Mouse (Mus musculus): ENCODE measurements at regions not wholly inside any gene's neighbourhood (a gene's known extent, or its start where the extent isn't known, plus 50 kb on each side); places are given as distances from the start of the nearest gene placed in this dataset.

DNA sequence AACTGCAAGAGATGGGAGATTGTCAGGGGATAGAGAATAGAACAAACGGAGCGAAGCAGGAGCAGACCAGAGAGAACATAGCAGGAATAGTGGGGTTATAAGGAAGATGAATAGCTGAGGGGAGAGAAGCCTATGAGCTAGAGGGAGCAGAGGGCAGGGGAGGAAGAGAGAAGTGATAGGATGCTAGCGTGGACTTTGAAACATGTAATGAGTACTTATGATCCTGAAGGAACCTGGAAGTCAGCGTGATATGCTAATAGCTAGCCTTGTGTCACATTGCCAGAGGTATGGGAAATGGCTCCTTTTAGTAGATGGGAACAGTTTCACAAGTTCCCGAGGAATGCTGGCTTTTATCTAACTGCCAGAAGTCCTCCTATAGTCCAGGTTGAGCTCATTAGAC, 51.8 kb downstream of the Calml3 start:
- no peak for DNase-seq

DNA sequence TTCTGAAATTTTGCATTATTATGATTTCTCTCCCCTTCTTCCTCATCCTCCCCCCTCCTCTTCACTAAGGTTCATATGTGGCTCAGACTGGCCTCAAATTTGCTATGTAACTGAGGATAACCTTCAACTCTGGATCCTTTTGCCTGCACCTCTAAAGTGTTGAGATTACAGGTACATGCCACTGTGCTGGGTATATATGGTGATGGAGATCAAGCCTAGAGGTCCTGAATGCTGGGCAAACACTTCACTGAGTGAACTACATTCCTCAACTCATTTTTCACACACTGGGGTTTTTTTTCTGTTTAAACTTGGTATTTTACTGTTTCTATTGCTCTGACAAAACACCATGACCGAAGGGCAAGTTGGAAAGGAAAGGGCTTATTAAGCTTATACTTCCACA, 52.9 kb downstream of the Calml3 start:
- no peak for DNase-seq

DNA sequence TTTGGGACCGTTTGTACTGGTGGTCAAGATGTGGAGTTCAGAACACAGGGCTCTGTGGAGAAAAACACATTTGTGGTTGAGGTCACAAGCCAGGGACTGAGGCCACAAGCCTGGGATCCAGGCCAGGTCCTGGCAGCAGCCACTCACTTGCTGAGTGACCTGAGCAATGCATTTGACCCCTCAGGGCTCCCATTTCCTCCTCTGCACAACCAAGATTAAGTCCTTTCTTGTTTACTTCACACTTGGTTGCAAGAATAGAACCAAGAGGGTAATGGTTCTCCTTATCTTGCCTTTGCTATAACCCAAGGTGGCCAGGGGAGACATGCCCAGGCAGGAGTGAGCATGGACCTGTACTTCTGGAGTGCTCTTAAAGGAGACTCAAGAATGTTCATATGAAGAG, 53.4 kb downstream of the Calml3 start:
- no peak for DNase-seq

DNA sequence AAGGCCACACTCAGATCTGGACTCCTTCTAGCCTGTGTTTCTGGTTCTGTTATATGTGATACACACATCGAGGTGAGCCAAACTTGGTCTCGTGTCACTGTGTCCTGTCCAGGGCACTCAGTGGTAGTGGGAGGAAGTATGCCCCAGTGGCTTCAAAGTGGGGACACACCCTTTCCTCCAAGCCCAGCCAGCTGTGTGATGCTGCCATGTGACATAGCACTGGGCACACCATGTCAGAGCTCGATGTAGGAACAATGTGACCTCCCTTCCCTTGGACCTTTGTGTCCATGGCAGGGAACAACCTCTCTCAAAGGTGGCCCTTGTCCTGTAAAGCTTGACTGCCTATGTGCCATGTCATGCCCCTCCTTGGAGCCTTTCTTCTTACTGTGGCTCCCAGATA, 54.5 kb downstream of the Calml3 start:
- no peak for DNase-seq

DNA sequence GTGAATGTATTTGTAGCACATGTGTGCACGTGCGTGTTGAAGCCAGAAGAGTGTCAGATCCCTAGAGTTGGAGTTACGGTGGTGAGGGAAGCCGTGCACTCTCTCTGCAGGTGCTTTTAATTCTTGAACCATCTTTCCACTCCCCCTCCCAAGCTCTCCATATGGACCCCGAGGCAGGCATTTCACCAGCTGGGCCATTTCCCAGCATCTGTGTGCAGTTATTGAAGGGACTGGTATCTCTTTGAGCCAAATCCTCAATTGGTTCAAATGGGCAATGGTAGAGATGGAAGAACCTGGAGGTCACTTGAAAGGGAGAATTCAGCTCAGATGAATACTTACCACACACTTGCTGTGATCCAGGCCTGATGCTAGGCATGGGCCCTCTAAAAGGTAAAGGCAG, 55.3 kb downstream of the Calml3 start:
- no peak for DNase-seq

DNA sequence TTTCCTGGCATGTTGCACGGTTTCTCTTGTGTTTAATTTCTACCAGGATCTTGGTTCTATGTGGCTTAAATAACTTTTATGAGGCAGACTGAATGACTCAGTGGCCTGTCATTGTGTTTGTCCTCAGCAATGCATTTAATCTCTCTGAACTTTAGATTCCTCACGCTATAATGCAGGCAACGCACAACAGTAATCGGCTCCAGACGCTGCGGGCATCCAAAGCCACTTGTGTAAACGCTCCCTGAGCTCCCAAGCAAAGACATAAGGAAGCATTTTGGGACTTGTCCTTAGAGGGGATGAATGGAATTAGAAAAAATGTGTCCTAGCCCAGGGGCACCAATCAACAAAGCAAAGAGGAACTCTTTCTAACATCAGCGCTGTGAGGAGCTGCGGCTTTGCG, 57.6 kb downstream of the Calml3 start:
- no peak for DNase-seq

DNA sequence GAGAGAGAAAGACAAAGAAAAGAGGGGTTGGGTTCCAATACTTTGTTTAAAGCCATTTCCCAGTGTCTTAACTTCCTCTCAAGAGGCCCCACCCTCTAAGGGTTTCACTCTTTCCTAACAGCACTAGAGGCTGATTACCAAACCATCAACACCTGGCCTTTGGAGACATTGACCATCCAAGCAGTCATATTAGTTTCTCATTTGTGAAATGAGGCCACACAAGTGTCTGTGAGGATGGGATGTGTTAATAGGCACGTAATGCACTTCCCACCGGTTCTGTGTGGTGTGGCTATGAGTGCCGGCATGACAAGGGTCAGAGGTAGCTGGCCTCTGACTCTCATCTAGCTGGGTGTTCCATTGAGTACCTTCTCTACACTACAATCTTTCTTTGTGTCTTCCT, 59.2 kb downstream of the Calml3 start:
- no peak for DNase-seq

DNA sequence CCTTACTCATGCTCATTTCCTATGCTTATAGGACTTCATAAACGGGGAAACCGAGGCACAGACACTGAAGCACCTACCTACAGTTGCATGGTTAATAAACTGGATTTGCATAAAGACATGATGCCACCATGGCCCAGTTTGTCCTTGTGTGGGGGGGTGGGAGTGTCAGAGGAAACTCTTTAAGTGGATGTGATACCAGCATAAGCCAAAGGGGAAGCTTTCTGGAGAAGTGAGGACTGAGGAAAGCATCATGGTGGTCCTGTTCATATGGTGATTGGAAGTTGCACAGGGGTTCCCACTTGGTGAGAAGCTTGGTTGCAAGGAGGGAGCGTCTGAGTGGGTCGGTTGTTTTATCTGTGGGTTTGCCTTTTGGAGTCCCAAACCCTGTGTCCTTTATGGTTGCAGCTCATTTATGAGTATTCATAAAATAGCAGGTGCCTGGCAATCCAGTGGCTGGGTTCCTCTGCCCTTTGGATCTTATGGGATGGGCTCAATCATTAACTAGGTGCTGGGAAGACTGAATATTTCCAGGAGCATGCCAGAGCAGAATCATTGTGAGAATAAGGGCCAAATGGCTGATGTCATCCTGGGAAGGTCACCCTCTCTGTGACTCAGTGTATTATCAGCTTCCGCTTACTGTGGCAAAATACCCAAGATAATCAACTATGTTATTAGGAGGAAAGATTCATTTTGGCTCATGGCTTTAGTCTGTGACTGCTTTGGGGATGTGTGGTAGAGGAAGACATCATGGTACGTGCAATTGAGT, 60.2 kb downstream of the Calml3 start:
- no peak for DNase-seq

DNA sequence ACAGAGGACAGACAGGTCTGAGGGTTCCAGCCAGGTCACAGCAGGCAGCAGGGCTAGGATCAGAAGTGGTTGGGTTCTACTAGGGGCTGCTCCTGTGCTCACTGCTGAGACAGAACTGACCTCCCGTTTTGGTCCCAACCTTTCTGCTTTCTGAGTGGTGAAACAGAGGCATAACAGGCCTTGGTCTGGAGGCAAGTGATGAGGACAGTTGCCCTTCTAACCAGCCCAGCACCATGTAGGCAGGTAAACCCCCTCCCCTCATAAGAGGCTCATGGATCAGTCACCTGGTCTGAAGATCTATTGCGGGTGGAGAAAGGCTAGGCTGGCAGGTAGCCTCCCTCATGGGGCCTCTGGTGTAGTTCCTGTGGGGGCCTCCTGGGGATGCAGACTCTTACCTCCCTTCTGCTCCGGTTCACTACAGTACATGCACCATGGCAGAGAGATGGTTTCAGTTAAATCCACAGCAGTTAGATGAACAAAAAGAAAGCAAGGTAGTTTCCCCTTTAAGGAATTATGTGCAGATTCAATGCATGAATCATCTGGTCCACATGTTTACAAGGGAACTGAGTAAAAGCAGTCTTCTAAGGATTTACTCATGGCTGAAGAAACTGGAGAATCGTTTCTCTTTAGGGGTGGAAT, 61.2 kb downstream of the Calml3 start:
- peak; percentile 30 for DNase-seq

DNA sequence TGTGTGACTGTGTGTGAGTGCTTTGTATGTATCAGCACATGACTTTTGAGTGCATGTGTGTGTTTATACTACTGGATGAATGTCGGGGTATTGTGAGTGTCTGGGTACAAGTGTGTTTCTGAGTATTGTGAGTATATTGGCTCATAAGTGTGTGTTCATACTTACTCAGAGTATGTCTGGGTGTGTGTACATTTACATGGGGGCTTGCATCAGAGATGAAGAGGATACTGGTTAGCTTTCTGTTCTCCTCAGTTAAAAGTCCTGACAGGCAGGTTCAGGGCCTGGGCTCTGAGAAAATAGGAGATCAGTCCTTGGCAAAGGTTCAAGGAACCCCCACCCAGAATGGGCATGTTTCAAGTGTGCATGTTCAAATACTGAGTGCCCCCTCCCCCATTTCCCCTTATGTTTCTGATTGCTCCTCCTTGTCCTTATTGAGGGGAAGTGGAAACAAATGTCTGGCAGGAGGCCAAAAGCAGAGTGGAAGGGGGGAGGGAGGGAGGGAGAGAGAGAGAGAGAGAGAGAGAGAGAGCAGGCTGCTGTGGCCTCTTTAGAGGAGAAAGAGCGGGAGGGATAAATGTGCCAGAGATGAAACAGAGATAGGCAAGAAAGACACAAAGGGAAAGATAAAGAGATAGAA, 61.9 kb downstream of the Calml3 start:
- peak; percentile 94 for DNase-seq

DNA sequence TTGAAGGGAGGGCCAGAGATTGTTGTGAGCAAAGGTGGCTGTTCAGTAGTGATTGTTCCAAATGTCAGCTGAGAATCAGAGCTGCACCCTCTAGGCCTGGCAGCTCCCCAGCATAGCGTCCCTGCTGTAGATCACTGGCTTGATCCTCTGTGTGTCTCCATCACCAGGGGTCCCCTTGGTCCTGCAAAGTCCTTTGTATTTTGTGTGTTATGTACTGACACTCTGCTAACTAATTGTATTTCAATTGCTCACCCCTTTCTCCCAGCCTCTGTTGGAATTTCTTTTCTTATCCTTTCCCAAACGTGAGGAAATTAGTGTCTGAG, 73.5 kb downstream of the Calml3 start:
- DNase-seq: no peak

DNA sequence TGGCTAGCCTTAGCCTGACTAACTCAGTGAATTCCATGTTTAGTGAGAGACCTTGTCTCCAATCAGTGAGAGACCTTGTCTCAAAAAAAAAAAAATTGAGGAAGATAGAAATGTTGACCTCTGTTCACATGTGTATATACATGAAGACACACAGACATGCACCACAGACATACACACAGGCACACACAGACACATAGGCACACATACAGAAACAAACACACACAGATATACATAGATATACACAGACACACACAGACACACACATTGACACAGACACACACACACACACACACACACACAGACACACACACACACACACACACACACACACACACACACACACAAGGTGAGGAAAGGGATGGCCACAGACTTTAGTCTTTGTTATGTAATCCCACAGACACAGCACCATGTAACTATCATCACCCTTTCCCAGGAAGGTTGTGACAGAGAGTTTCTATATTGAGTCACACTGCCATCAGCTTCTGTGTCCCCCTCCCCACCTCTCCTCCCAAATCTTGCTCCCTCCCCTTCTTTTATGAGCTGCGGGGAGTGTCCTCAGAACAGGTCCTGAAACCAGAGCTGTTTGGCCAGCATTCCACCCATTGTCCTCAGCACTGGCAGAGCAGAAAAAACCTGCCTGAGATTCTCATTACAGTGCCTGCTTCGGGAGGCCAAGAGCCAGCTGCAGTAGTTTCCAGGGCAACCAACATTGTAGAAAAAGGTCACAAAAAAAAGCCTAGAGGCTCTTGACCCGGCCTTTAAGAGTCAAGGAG, 74.0 kb downstream of the Calml3 start:
- peak; percentile 74 for DNase-seq

DNA sequence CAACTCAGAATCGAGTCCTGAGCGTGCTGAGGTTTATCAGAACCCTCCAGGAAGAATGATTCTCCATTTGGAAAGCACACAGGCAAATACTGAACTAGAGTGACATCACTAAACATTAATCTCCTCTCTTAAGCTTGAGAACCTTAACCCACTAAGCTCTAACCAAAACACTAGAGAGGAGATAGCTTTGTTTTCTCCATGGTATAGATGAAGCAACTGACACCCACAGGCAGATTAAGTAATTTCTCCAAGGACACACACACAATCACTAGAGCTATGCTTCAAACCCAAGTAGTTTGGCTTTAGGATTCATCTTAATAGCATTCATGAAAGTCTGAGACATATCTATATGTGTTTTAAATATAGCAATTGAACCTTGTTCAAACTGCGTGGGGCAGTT, 75.2 kb downstream of the Calml3 start:
- no peak for DNase-seq

DNA sequence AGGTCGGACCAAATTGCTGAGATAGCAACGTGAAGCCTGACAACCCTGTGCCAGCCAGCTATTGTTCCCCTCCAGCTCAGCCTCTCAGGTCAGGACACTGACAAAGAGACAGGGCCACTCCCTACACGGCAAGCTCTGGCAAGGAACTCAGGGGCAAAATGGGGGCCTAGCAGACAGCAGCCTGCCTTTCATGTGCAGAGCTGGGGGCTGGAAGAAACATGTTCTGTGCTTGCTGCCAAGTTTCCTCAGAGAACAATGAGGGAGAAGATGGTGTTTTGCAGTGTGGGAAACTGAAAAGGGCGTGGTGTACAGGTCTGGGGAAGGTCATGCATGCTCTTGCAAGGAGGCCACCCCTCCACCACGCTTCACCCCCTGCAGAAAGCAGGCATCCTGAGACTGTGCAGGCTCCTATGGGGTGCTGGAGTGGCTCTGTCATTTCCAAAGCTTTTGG, 77.8 kb downstream of the Calml3 start:
- peak; percentile 19 for DNase-seq

DNA sequence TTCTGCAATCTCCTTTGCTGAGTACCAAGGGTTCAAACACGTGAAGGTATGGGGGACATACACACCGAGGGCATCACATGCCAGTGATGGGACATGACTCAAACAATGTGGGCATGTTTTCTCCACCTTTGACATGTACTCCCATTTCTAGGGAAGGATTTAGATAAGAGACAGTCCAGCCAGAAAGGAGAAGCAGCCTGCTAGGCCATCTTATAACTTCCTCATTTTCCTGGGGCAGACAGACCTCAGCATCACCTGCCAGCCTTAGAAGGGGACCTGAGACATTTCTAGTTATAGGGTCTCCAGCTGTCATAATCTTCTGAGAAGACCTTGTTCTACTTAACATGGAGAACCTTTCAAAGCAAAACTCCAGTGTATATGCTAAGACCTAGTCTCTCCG, 78.3 kb downstream of the Calml3 start:
- DNase-seq: no peak

DNA sequence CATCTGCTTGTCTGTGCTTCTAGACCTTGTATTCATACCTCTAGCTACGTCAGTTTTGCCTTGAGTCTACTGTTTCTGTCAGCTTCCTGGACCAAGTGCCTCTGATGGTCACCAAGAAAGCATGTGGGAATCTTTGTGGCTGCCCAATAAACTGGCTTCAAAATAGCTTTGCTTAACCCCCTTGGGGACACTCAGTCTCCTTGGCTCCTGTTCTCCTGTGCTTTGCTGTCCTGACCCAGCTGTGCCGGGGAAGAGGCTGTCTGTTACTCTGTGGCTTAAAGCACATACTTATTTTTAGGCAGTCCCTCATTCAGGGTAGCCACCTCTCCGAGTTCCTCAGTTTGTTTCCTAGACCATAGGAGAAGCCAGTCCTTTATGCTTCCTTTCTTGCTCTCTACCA, 79.8 kb downstream of the Calml3 start:
- no peak for DNase-seq

DNA sequence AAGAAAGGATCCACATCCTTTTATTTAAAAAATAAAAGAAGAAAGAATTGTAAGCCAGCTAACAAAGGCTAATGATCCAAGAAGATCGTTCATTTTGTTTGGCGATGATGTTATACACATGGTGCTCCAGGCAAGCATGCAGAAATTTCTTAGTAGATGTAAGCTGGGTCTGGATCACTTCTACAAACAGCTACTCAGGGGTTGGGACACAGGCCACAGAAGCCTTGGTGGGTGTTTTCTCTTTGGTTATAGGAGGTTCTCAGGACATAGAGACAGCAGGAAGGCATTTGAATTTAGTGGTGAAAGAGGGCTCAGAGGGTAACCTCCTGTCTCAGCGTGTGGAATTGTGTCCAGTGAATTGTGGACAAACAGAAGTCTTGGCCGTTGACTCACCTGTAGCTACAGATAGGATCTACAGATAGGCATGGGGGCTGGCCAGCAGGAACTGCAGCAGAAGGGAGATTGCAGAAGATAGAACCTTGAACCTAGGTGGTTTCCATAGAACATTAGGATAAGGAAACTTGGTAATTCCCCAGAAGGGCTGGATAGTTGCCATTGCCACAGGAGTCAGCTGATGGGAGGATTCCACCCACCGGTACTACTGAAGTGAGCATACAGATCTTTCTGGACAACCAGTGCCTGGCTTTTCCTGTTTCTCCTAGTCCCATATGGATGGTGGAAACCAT, 80.5 kb downstream of the Calml3 start:
- no peak for DNase-seq

DNA sequence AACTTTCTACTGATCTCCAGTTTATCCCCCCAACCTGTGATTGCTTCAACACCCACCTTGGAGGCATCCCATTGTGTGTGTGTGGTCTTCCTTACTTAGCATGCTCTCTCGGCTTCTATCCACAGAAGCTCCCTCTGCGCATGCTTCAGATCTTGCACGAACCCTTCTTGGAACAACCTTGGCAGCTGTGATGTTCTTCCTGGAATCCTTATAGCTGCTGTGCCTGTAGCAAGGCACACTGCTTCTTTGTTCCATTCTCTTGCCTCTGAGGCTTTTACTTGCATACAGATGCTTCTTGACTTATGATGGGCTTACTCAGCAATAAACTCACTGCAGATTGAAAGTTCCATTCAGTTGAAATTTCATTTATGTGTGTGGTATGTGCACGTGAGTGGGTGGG, 81.2 kb downstream of the Asb13 start:
- DNase-seq: no peak

DNA sequence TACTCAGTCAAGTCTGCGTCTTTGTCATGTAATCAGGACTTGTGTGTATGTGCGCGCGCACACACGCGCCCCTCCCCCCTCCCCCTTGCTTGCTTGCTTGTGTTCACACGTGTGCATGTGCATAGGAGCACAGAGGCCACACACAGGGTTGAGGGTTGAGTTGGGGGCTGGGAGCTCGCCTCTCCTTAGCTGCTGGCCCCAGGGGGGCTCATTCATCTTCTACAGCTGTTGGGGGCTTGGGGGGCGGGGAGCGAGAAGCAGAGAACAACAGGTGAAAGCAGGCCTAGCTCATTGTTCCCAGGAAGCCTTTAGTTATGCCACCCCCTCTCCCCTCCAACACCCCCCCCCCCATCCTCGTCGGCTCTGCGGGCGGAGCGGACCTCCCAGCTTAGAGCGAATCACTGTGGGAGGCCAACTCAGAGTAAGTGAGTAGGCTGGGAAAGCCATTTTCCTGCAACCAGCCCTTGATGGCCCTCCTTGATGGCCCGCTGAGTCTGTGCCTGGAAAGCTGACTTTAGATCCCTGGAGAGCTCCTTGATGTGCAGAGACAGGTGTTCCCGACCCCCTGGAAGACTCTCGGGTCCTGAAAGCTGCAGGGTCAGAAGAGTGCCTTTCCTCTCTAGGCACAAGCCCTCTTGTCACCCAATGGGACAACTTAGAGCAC, 78.8 kb downstream of the Asb13 start:
- DNase-seq: peak; percentile 92

DNA sequence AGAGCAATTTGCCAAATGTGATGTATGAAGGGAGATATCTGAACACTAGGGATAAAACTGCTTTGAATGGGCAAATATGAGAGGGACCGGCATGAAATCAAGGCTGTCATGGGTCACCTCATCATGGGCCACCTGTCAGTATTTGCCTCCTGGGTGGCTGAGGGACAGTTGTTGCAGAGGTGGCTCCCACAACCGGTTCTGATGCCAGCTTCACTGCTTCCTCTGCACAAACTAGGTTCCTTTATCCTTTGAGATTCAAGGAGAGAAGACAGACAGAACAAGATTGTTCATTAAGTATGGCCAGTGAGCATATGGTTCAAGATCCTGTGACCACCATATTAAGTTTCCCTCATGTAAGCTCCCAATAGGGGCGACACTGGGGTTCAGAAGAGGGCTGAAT, 78.3 kb downstream of the Asb13 start:
- DNase-seq: no peak

DNA sequence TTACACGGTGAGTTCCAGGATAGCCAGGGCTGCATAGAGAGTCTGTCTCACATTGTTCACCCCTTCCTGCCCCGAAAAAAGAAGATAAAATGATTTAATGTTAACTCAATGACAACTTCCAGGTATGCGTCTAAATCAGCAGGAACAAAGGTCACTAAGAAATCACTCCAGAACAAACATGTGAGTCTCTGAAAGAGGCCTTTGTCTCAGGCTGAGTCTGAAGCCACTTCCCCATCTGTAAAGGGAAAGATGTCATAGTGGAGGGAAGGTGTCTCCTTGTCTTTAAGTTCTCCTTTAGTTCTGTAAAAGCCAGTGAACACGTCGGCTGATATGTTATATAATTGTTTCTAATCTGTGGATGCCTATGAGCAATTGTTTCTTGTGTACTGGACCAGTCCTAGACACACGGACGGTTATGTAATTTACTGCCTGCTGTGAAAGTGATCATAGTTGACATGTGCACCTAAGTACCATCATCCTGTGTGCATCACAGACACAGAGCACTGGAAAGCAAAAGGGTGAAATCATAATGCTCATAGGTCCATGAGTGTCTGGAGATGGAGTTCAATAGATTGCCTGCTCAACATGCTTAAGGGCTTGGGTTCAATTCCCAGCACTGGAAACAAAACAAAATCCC, 76.3 kb downstream of the Asb13 start:
- DNase-seq: no peak

All from retina, postnatal 1 day (tissue).